Mouse (Mus musculus): ENCODE measurements at regions not wholly inside any gene's neighbourhood (a gene's known extent, or its start where the extent isn't known, plus 50 kb on each side); places are given as distances from the start of the nearest gene placed in this dataset.

- no peak for TF ChIP-seq CTCF (IDR thresholded peaks at IDR 0.05; ENCODE audit: low read depth)
- no peaks in the 10 kb centered on the region for H3K9me3 ChIP-seq (ENCODE audit: control insufficient read depth)
- no peaks in the 10 kb centered on the region for H3K36me3 ChIP-seq (ENCODE audit: control insufficient read depth, insufficient read depth)
- no peak overlapping the region for H3K27ac ChIP-seq (ENCODE audit: low read depth, low read length)
- no peak overlapping the region for H3K4me3 ChIP-seq (ENCODE audit: low read depth, low read length)
- no peaks in the 10 kb centered on the region for H3K4me1 ChIP-seq (replicated peaks; ENCODE audit: control insufficient read depth, insufficient read depth, low read length)
- no peak for ATAC-seq
- no peak overlapping the region for H3K9ac ChIP-seq (ENCODE audit: low read depth, low read length)
- no peaks in the 10 kb centered on the region for H3K27me3 ChIP-seq (replicated peaks; ENCODE audit: control insufficient read depth, insufficient read depth, low read length)
- no peak overlapping the region for H3K4me2 ChIP-seq (replicated peaks; ENCODE audit: low read depth)
Observed at GRCm38 (mm10) chr17:7620166-7620565, 206.9 kb downstream of the Fndc1 start.

DNA sequence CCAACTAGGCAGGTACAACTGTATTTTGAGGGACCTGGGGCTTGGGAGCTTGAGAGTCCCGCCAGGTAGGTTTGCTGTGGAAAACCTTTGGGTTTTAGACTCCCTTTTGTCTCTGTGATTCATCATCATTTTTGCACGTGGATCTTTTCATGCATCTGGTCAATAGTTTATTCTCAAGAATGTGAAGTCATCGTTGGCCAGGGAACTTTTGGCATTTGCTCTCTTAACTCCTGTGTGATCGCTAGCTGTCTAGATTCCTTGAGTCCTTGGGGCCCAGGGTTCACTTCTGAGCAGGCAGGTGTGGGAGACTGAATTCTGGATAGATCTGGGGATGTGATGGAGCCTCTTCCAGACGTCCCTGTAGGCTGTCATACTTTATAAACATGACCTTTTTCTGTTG lies 207.5 kb downstream of the Fndc1 start:
- H3K36me3 ChIP-seq (ENCODE audit: control insufficient read depth, insufficient read depth), result no peaks in the 10 kb centered on the region
- no peaks in the 10 kb centered on the region for H3K27me3 ChIP-seq (replicated peaks; ENCODE audit: control insufficient read depth, insufficient read depth, low read length)
- H3K4me2 ChIP-seq (replicated peaks; ENCODE audit: low read depth), result no peak overlapping the region
- 61% methylated on average over 5 of the region's 5 CpGs for WGBS
- H3K9me3 ChIP-seq (ENCODE audit: control insufficient read depth), result no peaks in the 10 kb centered on the region
- no peak for TF ChIP-seq CTCF (IDR thresholded peaks at IDR 0.05; ENCODE audit: low read depth)
- H3K4me3 ChIP-seq (ENCODE audit: low read depth, low read length), result no peak overlapping the region
- no peaks in the 10 kb centered on the region for H3K4me1 ChIP-seq (replicated peaks; ENCODE audit: control insufficient read depth, insufficient read depth, low read length)
- no peak overlapping the region for H3K27ac ChIP-seq (ENCODE audit: low read depth, low read length)
- H3K9ac ChIP-seq (ENCODE audit: low read depth, low read length), result no peak overlapping the region
- ATAC-seq, result no peak

DNA sequence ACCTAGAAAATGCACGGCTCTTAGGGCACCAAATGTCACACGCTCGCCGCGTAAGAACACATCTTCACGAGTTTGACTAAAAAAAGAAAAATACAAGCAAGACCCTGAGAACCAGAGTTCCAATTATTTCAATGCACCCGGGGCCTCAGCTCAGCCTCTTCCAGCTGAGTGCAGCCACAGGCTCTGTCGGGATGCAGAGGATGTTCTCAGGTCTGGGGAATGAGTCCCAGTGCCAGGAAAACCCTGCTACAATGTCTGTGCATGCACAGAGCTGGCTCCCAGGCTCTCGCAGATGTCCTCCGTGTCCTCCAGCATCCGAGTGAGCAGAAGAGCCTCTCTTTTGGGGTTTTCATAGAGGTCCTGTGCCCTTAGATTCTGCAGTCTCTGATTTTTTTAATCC lies 219.1 kb downstream of the Fndc1 start:
- H3K27ac ChIP-seq (ENCODE audit: low read depth, low read length), result no peak overlapping the region
- 73% methylated on average over 11 of the region's 11 CpGs for WGBS
- H3K9ac ChIP-seq (ENCODE audit: low read depth, low read length), result no peak overlapping the region
- H3K4me1 ChIP-seq (replicated peaks; ENCODE audit: control insufficient read depth, insufficient read depth, low read length), result no peaks in the 10 kb centered on the region
- no peak overlapping the region for H3K4me2 ChIP-seq (replicated peaks; ENCODE audit: low read depth)
- H3K9me3 ChIP-seq (ENCODE audit: control insufficient read depth), result no peaks in the 10 kb centered on the region
- H3K4me3 ChIP-seq (ENCODE audit: low read depth, low read length), result no peak overlapping the region
- TF ChIP-seq CTCF (IDR thresholded peaks at IDR 0.05; ENCODE audit: low read depth), result no peak
- no peaks in the 10 kb centered on the region for H3K27me3 ChIP-seq (replicated peaks; ENCODE audit: control insufficient read depth, insufficient read depth, low read length)
- H3K36me3 ChIP-seq (ENCODE audit: control insufficient read depth, insufficient read depth), result no peaks in the 10 kb centered on the region
- no peak for ATAC-seq

DNA sequence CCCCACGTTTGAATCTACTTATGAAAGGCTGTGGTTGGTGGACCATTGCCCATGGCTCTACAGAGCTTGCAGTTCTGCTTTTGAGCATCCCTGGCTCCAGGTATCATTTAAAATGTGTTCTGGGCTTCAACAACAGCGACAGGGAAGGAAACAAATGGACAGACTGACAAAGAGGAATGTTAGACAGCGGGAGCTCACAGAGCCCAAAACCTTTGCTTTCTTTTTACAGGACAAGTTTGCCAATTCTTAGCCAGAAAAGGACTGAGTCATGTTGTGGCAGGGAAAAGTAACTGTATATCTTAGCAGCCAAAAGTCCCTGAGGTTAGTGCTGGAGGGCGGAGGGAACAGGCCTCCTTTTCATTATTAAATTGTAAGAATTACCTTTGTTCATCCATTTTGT lies 219.7 kb downstream of the Fndc1 start:
- no peak overlapping the region for H3K9ac ChIP-seq (ENCODE audit: low read depth, low read length)
- TF ChIP-seq CTCF (IDR thresholded peaks at IDR 0.05; ENCODE audit: low read depth), result no peak
- ATAC-seq, result no peak
- no peaks in the 10 kb centered on the region for H3K9me3 ChIP-seq (ENCODE audit: control insufficient read depth)
- no peak overlapping the region for H3K4me2 ChIP-seq (replicated peaks; ENCODE audit: low read depth)
- 69% methylated on average over 4 of the region's 4 CpGs for WGBS
- H3K4me3 ChIP-seq (ENCODE audit: low read depth, low read length), result no peak overlapping the region
- no peaks in the 10 kb centered on the region for H3K4me1 ChIP-seq (replicated peaks; ENCODE audit: control insufficient read depth, insufficient read depth, low read length)
- no peaks in the 10 kb centered on the region for H3K36me3 ChIP-seq (ENCODE audit: control insufficient read depth, insufficient read depth)
- no peaks in the 10 kb centered on the region for H3K27me3 ChIP-seq (replicated peaks; ENCODE audit: control insufficient read depth, insufficient read depth, low read length)
- H3K27ac ChIP-seq (ENCODE audit: low read depth, low read length), result no peak overlapping the region

GRCm38 (mm10) chr17:7604813-7605504 lies 219.7 kb upstream of the Unc93a2 start:
- Histone ChIP-seq H3K4me3 (ENCODE audit: low read depth, low read length) (no peak overlapping the region), H3K9me3 (ENCODE audit: control insufficient read depth) (no peaks in the 10 kb centered on the region), H3K9ac (ENCODE audit: low read depth, low read length) (no peak overlapping the region), H3K27ac (ENCODE audit: low read depth, low read length) (no peak overlapping the region), H3K4me2 (replicated peaks; ENCODE audit: low read depth) (no peak overlapping the region), H3K36me3 (ENCODE audit: control insufficient read depth, insufficient read depth) (no peaks in the 10 kb centered on the region), H3K27me3 (replicated peaks; ENCODE audit: control insufficient read depth, insufficient read depth, low read length) (no peaks in the 10 kb centered on the region), H3K4me1 (replicated peaks; ENCODE audit: control insufficient read depth, insufficient read depth, low read length) (no peaks in the 10 kb centered on the region)
- 63% methylated on average over 5 of the region's 5 CpGs for WGBS
- ATAC-seq, result no peak
- no peak for TF ChIP-seq CTCF (IDR thresholded peaks at IDR 0.05; ENCODE audit: low read depth)

GRCm38 (mm10) chr17:7604096-7604495 lies 218.8 kb upstream of the Unc93a2 start:
- no peak for TF ChIP-seq CTCF (IDR thresholded peaks at IDR 0.05; ENCODE audit: low read depth)
- Histone ChIP-seq H3K36me3 (ENCODE audit: control insufficient read depth, insufficient read depth) (no peaks in the 10 kb centered on the region), H3K4me2 (replicated peaks; ENCODE audit: low read depth) (no peak overlapping the region), H3K9me3 (ENCODE audit: control insufficient read depth) (no peaks in the 10 kb centered on the region), H3K27me3 (replicated peaks; ENCODE audit: control insufficient read depth, insufficient read depth, low read length) (no peaks in the 10 kb centered on the region), H3K4me3 (ENCODE audit: low read depth, low read length) (no peak overlapping the region), H3K27ac (ENCODE audit: low read depth, low read length) (no peak overlapping the region), H3K4me1 (replicated peaks; ENCODE audit: control insufficient read depth, insufficient read depth, low read length) (no peaks in the 10 kb centered on the region), H3K9ac (ENCODE audit: low read depth, low read length) (no peak overlapping the region)
- no peak for ATAC-seq
- WGBS, result 83% methylated on average over 3 of the region's 3 CpGs

GRCm38 (mm10) chr17:7600555-7600954 lies 215.3 kb upstream of the Unc93a2 start:
- no peak overlapping the region for H3K4me3 ChIP-seq (ENCODE audit: low read depth, low read length)
- TF ChIP-seq CTCF (IDR thresholded peaks at IDR 0.05; ENCODE audit: low read depth), result no peak
- H3K36me3 ChIP-seq (ENCODE audit: control insufficient read depth, insufficient read depth), result no peaks in the 10 kb centered on the region
- H3K9me3 ChIP-seq (ENCODE audit: control insufficient read depth), result no peaks in the 10 kb centered on the region
- WGBS, result 57% methylated on average over 2 of the region's 2 CpGs
- H3K9ac ChIP-seq (ENCODE audit: low read depth, low read length), result no peak overlapping the region
- ATAC-seq, result no peak
- H3K4me2 ChIP-seq (replicated peaks; ENCODE audit: low read depth), result no peak overlapping the region
- H3K27me3 ChIP-seq (replicated peaks; ENCODE audit: control insufficient read depth, insufficient read depth, low read length), result no peaks in the 10 kb centered on the region
- H3K27ac ChIP-seq (ENCODE audit: low read depth, low read length), result no peak overlapping the region
- no peaks in the 10 kb centered on the region for H3K4me1 ChIP-seq (replicated peaks; ENCODE audit: control insufficient read depth, insufficient read depth, low read length)
